Mouse (Mus musculus): Measurements from ENCODE around the gene 3110082I17Rik. TPM values are rescaled to one million over a fixed set of nuclear protein-coding genes. Genes with fewer than 3 reads are reported as not detected.
A peak's percentile ranks its signal among the peaks of the same experiment; 100 is the strongest.

3110082I17Rik gene
- total and polyA plus RNA-seq, 3 experiments = 8.6 to 14.8 (median 10.6) TPM

- DNase-seq = peak; percentile 56
Observed at GRCm38 (mm10) chr5:139324691-139325394, 135.5 kb downstream of the 3110082I17Rik start.

- DNase-seq = no peak
Observed at GRCm38 (mm10) chr5:139324045-139324491, 136.3 kb downstream of the 3110082I17Rik start.

- DNase-seq = no peak
Observed at GRCm38 (mm10) chr5:139323260-139323924, 136.9 kb downstream of the 3110082I17Rik start.

GRCm38 (mm10) chr5:139321331-139321730 is 139.0 kb downstream of the 3110082I17Rik start:
- DNase-seq = no peak

- DNase-seq = peak; percentile 41
Observed at GRCm38 (mm10) chr5:139320424-139320823, 139.9 kb downstream of the 3110082I17Rik start.

GRCm38 (mm10) chr5:139317751-139318504 is 142.4 kb downstream of the 3110082I17Rik start:
- DNase-seq = no peak

GRCm38 (mm10) chr5:139316982-139317675 is 143.2 kb downstream of the 3110082I17Rik start:
- DNase-seq = no peak

GRCm38 (mm10) chr5:139314941-139315642 is 145.2 kb downstream of the 3110082I17Rik start:
- no peak for DNase-seq

- DNase-seq = no peak
Observed at GRCm38 (mm10) chr5:139313536-139313935, 146.8 kb downstream of the 3110082I17Rik start.

- DNase-seq = peak; percentile 64
Observed at GRCm38 (mm10) chr5:139311822-139312221, 148.5 kb downstream of the 3110082I17Rik start.

- DNase-seq = no peak
Observed at GRCm38 (mm10) chr5:139310477-139310876, 149.8 kb downstream of the 3110082I17Rik start.

- no peak for DNase-seq
Observed at GRCm38 (mm10) chr5:139309946-139310345, 150.4 kb downstream of the 3110082I17Rik start.

Small RNA genes within 50 kb of the gene (microRNA-seq; reads per million reads assigned to microRNA genes)
- gene Mir339 = 378 to 380 reads per million in 2 experiments

Other genes starting within 250 kb of the 3110082I17Rik start
- 10 to 100 TPM; 68.8 to 91.5 TPM for gene Get4, start 208.2 kb downstream of the 3110082I17Rik start, total RNA-seq (2021)
- 219 and 241 TPM in 2 replicates for gene Get4, start 208.2 kb downstream of the 3110082I17Rik start, polyA plus RNA-seq (2012; rRNA removed)
- gene Adap1, start 134.9 kb downstream of the 3110082I17Rik start, total RNA-seq (2021) = 1 to 10 TPM; 4.9 to 5.0 TPM
- gene Adap1, start 134.9 kb downstream of the 3110082I17Rik start, polyA plus RNA-seq (2012; rRNA removed) = 8.6 and 10.5 TPM in 2 replicates
- gene Cox19, start 109.1 kb downstream of the 3110082I17Rik start, total RNA-seq (2021) = 10 to 100 TPM; 81.2 to 85.7 TPM
- 97.6 and 107 TPM in 2 replicates for gene Cox19, start 109.1 kb downstream of the 3110082I17Rik start, polyA plus RNA-seq (2012; rRNA removed)
- not detected for gene Cyp2w1, start 107.9 kb downstream of the 3110082I17Rik start, total RNA-seq (2021)
- gene Cyp2w1, start 107.9 kb downstream of the 3110082I17Rik start, polyA plus RNA-seq (2012; rRNA removed) = not detected in 2 replicates
- 10 to 100 TPM in 1 of 2 experiments, 1 to 10 TPM in 1; 9.2 to 21.2 TPM for gene Gpr146, start 82.8 kb downstream of the 3110082I17Rik start, total RNA-seq (2021)
- gene Gpr146, start 82.8 kb downstream of the 3110082I17Rik start, polyA plus RNA-seq (2012; rRNA removed) = 31.4 and 33.8 TPM in 2 replicates
- 1 to 10 TPM in 1 of 2 experiments, under 1 TPM in 1; 0.46 to 1.3 TPM for gene C130050O18Rik, start 55.2 kb downstream of the 3110082I17Rik start, total RNA-seq (2021)
- 1.7 and 1.9 TPM in 2 replicates for gene C130050O18Rik, start 55.2 kb downstream of the 3110082I17Rik start, polyA plus RNA-seq (2012; rRNA removed)
- 1 to 10 TPM; 3.4 to 6.4 TPM for gene Gper1, start 37.4 kb downstream of the 3110082I17Rik start, total RNA-seq (2021)
- gene Gper1, start 37.4 kb downstream of the 3110082I17Rik start, polyA plus RNA-seq (2012; rRNA removed) = 5.2 and 7.2 TPM in 2 replicates
- 10 to 100 TPM; 27.5 to 44.8 TPM for gene Zfand2a, start 24.0 kb upstream of the 3110082I17Rik start, total RNA-seq (2021)
- gene Zfand2a, start 24.0 kb upstream of the 3110082I17Rik start, polyA plus RNA-seq (2012; rRNA removed) = 11.5 and 14.8 TPM in 2 replicates
- gene Uncx, start 83.0 kb upstream of the 3110082I17Rik start, total RNA-seq (2021) = not detected
- 0.04 TPM in 1 of 2 replicates, not detected in the other for gene Uncx, start 83.0 kb upstream of the 3110082I17Rik start, polyA plus RNA-seq (2012; rRNA removed)